Mouse (Mus musculus) MN1 (cell line): ENCODE measurements around the gene Brd3os.
A peak's percentile ranks its signal among the peaks of the same experiment; 100 is the strongest.

Source experiments
- DNase-seq: peaks from one replicate; pipeline ENCODE4 v3.0.0-alpha.2; 2016; ENCODE audit warnings: low spot score

Gene Brd3os

DNA sequence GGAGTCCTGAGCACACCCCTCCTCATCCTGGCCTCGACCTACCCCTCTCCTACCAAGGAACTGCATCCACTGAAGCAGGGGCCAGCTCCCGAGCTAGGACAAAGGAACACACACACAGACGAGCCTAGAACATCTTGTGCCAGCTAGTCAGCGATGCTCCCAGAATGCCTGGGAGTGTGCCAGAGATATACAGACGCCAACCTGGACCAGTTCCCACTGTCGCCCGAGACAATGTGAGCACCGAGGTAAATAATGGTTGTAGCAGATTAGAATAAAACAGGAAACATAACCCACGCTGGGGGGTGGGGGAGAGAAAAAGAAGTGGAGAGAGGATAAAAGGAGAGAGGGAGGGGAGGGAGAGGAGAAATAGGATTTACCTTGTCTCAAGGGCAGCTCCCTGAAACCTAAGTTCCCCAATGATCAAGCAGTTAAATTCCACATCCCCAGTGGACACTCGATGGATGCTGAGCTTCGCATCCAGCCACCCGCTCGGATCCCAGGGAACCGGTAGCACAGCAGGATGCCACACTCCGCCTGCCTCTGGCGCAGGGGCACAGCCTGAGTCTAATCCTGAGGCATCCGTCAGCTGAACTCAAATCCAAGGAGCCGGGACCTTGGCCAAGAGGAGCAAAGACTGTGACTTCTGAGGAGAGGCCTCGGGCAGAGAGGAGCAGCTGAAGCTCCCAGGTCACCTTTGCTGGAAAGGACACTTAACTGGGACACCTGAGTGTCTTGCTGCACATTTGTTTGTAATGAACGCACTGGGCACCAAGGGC is 20.6 kb upstream of the Brd3os start:
- peak; percentile 40 for DNase-seq

DNA sequence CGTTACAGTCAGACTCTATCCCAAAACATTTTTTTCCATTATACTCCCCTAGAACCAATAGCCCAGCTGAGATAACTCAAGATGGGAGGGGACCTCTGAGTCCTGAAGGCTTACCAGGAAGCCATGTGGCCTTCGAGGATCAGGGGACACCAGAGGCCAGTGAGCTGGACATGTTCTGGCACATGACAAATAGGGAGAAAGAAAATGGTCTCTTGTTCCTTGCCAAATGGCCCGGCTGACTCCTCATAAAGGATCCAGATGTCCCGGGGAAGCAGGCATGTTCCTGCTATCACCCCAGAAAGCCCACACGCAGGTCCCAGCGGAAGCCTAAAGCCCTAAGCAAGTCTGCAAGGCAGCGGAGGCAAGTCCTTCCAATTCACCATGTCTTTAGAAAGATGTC is 18.5 kb upstream of the Brd3os start:
- DNase-seq, result no peak

DNA sequence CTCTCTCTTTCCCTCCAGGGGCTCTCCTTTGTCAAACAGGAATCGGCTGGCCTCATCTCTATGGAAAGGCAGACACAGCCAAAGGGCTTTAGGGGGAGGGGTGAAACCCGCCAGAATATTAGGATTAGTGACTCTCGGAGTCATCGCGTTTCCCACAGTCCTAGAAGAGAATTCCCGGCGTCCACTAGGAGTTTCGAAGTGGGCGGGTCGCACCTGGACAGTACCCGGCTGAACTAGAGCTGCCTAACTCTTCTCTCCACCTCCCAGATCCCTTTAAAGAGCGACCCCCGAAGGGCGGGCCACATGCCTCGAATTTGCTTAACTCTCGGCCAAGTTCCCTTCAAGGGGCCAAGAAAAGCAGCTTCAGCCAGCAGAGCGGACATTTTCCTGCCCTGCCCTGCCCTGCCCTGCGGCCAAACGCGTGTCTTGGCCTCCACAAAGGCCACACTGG is 16.9 kb upstream of the Brd3os start:
- DNase-seq, result peak; percentile 51

DNA sequence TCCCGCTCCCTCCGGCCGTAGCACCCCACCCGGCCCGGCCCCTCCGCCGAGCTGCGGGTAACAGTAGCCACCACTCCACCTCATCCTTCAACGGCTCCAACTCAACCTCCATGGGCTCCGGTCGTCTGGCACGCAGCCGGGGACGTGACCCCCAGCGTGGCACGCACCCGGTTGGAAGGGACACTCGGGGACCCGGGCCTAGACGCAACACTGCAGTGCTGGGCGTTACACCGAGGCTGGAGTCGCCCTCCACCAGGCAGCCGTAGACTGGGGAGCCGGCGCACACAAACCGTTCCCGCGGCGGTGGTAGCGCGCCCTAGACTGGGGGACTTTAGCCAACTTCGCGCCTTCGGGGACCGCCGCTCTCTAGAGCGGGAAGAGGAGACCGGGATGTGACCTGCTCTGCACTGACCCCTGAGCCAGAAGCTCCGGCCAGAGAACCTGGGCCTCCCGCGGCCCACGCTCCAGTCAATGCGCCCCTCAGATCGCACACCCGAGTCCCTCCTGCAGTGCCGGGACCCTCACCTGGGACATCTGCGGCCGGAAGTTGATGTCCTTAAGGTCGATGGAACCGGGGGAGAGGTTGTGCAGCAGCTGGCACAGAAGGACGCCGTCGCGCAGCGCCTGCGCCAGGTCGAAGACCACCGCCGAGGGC is 16.2 kb upstream of the Brd3os start:
- peak; percentile 25 for DNase-seq

DNA sequence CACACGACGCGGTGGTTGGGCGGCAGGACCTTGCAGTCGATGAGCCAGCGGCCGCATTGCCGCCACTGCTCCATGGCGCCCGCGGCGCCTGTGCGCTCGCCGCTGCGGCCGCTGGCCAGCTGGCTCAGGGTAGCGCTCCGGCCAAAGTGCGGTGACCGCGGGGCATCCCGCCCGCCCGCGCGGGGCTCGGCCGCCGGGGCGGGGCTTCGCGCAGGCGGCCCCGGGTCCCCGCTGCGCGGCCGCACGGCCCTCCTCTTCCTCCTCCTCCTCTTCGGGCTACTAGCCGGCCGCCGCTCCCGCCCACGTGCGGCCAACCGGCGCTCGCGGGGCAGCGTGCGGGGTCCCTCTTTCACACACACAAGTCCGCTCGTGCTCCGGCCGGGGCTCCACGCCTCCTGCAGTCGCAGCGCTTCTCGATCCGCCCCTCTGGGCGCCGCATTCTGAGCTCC is 15.7 kb upstream of the Brd3os start:
- DNase-seq, result peak; percentile 50

DNA sequence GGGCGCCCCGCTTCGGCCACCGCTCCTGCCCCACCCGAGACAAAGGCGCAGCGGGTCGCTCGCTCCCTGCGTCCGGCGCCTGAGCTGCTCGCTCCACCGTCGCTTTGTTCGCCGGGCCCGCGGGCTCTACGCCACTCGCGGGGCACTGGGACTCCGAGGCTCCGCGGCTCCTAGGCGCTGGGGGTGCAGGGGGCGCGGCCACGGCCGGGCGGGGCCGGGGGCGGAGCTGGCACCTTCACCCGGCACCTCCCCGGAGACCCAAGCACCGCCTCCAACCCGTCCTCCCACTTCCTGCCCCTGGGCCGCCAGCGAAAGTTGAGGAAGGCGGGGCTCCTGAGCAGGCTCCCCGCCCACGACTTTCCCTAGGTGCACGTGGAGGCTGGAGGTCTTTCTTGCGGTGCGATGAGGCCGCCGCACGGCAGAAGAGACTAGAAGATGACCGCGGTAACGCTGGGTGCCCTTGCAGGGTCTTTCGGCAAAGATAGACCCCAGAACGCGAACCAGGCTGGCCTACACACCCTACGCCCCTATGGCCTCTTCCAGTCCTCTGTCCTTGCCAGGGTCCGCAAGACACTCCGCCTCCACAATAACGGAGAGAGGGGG is 15.2 kb upstream of the Brd3os start, which contains the start of gene Vav2:
Gene Vav2 (minus strand): TSS at position 179 of the 603 bp plus-strand sequence.
- DNase-seq, result peak; percentile 91

DNA sequence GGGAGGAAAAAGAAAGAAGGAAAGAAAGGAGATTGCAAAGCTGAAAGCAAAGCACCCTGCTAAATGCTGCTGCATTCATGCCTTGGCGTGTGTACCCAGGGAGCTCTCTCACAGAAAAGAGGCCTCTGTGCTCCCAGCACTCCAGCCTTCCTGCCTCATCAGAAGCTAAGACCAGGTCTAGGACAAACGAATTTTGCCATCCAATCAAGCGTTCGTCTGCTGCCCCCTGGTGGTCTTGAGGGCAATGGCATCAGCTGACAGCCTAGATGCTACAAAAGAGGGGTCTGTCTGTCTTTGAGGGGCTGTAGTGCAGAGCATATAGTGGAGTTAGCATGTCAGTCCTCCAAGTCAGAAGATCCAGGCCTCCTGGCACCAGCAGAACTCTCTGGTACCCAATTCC is 14.1 kb upstream of the Brd3os start:
- peak; percentile 88 for DNase-seq

DNA sequence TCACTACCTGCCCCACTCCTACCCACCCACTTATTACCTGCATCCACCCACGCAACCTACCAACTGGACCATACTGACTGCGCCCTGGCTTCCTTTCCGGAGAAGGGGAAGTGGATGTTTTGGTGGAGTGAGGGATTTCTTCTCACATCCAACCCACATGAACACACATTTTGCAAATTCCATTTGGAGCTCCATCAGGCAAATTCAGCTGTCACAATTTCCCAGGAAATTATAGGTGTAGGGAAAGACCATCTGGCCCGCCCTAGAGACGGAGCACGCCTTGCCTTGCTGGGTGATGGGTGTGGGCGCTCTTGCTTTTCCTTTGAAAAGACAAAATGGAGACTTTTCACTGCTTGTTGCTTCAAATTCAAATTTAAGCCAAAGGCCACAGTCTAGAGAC is 11.5 kb upstream of the Brd3os start:
- DNase-seq, result no peak

DNA sequence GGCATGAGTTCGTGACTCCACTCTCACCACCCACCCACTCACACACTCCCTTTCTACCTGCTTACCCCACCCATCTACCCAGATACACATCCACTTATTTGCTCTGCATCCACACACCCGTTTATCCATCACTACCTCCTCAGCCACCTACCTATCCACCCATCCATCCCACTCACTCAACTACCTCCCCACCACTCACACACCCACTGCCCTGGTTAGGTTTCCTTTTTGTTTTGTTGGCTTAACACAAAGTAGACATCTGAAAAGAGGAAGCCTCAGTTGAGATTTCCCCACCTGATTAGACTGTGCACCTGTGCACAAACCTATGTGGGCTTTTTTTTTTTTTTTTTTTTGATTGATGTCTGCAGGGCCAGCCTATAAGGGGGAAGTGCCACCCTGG is 9.5 kb upstream of the Brd3os start:
- no peak for DNase-seq

DNA sequence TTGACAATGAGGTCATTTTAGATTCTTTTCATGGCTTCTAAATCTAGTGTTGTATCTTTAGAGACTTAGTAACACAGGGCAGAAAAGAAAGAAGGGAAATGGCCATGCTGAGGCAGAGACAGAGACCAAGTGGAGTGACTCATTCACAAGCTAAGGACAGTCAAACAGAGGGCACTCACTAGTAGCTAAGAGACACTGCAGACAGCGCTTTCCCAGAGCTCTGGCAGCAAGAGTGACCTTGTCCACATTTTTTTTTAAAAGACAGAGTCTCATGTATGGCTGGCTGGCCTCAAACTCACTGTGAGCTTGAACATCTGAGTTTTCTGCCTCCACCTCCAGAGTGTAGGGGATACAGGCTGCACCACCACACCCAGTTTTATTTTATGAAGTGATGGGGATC is 4.2 kb upstream of the Brd3os start:
- DNase-seq, result no peak

DNA sequence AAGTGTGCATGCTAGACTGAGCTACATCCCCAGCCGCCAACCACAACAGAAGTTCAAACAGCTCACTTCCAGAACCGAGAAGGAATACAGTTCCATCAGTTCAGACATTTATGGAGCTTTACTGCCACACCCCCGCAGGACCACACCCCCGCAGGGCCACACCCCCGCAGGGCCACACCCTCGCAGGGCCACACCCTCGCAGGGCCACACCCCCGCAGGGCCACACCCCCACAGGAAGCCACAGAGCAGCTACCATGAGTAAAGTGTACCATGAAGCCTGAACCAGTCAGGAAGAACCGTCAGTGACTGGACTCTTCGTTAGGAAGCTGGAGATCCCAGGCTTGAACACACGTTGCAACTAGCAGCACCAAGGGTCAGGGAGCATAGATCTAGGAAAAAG is 3.8 kb upstream of the Brd3os start:
- DNase-seq, result no peak

DNA sequence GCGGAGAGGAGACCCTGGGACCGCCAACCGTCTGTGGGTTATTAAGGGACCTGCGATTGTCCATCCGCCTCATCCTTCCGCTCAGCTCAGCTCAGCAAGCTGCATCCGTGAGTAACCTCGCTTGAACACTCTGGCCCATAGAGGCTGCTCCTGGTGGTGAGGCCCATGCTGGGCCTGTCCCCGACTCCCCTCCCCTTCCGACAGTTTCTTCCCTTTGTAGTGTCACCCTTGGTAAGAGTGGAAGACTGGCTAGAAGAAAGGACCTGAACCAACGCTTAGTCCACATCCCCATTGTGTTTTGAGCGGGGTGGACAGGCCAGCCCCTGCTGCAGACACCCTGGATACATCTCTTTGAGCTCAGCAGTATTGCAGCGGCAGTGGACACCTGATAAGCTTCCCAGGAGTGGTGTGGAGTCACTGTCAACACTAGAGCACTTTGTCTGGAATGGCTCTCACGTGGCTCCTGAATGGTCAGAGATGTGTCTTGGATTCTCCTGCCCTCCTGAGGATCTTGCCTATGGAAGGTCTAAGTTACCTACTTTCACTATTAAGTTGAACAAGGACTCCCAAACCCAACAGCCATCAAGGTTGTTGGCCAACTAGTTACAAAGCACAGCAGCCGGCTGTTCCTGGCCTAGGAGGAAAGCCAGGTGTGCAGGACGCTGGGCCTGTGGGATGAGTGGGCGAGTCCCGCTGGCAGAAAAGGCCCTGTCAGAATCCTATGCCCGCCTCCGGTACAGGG is 755 bp downstream of the Brd3os start:
- DNase-seq, result peak; percentile 40

DNA sequence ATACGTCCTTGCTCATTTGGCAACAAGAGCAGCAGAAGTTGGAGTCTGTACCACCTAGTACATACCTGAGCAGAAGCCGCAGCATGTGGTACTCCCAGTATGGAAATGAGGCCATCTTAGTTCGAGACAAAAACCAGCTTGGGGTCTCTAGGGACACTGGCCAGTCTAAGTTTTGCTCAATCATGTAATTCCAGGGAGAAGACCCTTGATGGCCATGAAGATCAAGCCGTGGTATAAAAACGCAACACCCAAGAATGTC is 1.3 kb downstream of the Brd3os start:
- DNase-seq, result no peak

DNA sequence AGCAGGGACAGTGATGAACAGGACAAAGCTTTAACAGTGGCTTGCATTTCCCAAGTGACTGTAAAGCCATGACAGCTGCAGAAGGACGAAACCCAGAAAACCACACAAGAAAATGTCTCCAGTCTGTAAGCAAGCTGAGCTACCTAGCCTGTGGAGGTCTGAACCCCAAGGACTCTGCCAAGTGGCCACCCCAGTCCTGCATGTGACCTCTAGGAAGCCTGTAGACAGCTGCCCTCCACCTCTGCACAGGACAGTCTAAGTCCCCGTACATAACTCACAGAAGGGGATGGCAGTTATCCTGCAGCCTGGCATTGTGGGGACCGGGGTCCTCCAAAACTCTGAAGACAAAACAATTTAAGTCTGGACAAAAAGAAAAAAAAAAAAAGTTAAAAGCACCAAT is 3.8 kb downstream of the Brd3os start:
- DNase-seq, result no peak

DNA sequence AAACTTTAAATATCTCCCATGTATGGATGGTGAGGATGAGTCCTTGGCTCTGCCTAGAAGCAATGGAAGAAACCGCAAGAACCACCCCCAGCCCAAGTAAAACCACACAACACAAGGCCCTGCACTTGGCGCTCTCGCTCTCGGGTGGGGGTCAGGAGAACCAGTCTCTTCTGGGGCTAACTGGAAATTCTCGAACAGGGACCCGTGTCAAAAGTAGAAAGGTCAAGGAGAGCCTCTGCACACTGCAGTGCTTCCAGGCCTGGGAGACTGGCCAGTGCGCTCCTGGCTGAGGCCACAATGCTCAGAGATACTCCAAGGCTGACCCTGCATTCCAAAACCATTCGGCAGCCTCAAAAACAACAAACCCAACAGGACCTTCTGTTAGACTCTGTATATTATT is 4.7 kb downstream of the Brd3os start:
- no peak for DNase-seq

DNA sequence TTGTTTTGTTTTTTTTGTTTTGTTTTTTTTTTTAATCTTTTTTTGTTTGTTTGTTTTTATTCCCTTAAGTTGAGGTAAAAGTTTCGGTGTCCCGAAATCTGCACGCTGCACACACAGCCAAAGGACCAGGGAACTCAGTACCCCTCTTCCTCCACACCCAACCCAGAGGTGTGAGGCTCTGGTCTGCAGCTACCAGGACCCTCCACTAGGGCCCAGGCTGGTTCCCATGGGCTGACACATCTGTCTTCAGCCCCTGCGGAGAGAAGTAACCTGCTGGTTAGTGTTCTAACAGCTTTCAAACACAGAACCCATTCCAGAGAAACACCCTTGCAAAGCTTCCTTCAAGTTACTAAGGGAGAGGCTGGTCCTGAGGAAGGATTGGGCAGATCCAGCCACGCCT is 5.7 kb downstream of the Brd3os start:
- no peak for DNase-seq

DNA sequence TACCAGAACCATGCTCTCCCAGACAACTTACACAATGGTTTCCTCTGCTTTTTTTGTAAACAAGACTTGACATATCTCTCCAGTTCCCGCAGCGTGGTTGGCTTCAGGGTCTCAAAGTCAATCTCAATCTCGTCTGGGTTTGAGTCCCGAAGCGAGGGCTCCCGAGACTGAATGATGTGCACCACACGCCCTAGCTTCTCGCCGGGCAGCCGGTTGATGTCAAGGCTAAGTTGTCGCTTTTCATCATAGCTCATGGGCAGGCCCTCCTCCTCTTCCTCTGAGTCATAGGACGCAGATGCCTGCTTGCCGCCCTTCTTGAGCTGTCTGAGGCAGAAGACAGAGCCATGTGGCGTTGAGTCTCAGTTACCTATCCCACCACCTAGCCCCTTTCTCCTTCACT is 8.1 kb downstream of the Brd3os start:
- no peak for DNase-seq

DNA sequence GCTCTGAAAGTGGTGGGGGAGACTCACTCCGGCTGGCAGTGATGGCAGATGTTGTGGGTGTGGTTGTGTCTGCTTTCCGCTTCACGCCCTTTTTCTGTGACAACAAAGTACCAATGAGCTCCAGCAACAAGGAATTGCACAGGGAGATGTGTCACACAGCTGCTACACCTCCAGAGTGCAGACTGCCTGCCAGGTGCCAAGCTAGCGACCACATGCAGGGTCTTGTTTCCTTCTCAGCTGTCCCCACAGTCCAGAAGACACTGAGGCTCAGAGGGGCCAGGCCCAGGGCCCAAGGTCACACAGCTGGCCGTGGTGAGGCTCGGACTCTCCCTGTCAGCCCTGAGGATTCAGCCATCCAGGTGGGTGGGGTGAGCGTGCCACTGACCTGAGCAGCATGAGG is 17.6 kb downstream of the Brd3os start:
- no peak for DNase-seq

DNA sequence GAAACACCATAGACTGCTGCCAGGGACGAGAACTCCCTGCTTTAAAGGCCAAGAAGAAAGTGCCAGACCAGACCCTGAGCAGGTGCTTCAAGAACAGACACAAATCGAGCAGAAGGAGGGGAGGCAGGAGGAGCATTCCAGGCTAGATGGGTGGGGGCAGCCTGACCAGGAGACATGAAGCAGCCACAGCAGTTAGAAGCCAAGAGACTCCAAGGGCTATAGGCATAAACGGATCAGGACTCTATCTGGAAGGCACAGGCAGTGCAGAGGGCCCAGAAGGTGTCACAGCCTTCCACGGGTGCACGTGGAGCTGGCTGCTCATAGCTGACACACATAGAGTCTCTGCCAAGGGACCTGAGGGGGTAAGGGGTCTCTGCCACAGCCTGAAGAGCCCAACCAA is 18.0 kb downstream of the Brd3os start:
- DNase-seq, result no peak

DNA sequence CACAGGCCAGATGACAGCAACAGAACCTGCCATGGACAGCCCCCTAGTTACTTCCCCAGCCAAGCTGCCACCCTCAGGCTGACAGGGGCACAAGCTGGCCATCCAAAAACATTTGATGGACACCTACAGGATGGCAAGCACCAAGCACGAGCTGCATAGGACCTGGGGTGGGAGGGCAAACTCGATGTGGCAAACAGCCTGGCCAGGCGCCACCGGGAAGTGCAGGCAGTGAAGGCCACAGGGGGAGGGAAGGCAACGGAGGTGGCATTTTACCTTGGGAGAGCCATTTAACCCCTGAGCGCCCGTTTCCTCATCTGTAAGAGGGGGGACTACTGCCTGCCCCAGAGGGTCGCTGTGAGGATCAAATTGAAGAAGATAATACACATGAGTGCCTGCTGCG is 18.5 kb downstream of the Brd3os start:
- DNase-seq, result no peak

DNA sequence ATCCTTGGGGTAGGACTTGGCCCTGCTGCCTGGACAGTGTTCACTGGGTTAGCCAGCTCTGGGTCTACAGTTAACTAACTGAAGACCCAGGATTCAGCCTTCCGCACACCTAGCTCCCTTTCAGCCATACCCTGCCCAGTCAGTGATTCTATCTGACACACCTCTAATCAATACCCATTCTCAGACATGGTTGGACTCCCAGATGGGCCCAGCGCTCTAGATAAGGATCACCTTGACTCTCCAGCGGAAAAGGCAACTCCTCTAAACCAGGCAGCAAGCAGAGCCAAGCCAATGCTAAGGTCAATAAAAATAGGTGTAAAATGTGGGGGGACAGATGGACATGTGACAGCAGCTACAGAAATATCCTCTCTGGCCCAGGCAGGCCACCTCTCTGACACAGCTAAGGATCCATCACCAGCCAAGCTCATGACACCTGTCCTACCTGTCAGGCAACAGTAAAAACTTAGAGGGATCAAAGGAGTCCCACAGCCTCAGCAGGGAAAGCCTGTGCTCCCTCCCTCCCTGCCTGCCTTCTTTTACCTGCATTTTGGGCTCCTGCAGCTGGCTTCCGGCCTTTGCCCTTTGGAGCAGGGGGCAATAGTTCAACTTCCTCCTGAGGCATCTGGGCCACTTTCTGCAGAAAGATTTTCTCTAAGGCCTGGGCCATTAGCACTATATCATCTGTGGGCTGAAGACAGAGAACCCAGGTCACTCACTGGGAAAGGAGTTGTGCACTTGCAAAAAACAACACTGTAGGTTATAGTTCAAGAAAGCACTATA is 19.9 kb downstream of the Brd3os start:
- no peak for DNase-seq

DNA sequence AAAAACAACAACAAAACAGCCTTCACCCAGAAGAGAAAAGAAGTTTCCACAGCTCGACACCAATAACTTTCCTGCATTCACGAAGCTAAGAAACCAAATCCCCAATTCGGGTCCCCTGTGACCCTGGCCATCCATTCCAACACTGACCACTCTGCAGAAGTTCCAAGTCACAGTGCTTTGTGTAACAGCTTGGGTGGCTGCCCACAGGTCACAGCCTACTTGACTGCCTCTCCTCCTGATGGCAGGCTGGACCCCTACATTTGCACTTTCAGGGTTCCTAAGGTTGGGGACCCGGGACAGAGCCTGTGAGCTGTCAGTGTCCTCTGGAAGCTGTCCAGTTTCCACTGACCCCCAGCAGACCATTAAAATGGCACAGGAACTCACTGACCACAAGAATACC is 20.8 kb downstream of the Brd3os start:
- no peak for DNase-seq
